Mouse (Mus musculus) myocyte (in vitro differentiated cells): ENCODE results near the gene Npas1. TPM values are rescaled to one million over a fixed set of nuclear protein-coding genes. Genes with fewer than 3 reads are reported as not detected.

Experiments
- H3K27me3 ChIP-seq: one replicate; pipeline ENCODE4 v1.6.1; 2011; ENCODE audit not compliant: control insufficient read depth, insufficient read depth, insufficient read length
- H3K36me3 ChIP-seq: one replicate; pipeline ENCODE4 v1.6.1; 2011; ENCODE audit not compliant: control insufficient read depth, insufficient read depth
- H3K4me2 ChIP-seq: one replicate; pipeline ENCODE4 v1.6.1; 2011; ENCODE audit warnings: low read depth, control low read depth
- H3K4me3 ChIP-seq: one replicate; pipeline ENCODE4 v1.5.1; 2011; ENCODE audit warnings: mild to moderate bottlenecking, control low read depth, moderate library complexity
- H3K79me2 ChIP-seq: one replicate; pipeline ENCODE4 v1.6.1; 2011; ENCODE audit not compliant: control insufficient read depth, insufficient read depth
- H3ac ChIP-seq: one replicate; pipeline ENCODE4 v1.6.1; 2011; ENCODE audit not compliant: control insufficient read depth, insufficient read length
- CEBPB ChIP-seq: IDR thresholded peaks from 2 replicates; pipeline ENCODE4 v1.6.1; 2011; ENCODE audit warnings: mild to moderate bottlenecking, moderate library complexity; ENCODE audit not compliant: poor library complexity, insufficient read depth, severe bottlenecking
- E2F4 ChIP-seq: IDR thresholded peaks from one replicate; pipeline ENCODE4 v1.6.1; 2011; ENCODE audit warnings: mild to moderate bottlenecking, control low read depth, moderate library complexity; ENCODE audit not compliant: insufficient read depth
- MAX ChIP-seq: IDR thresholded peaks from one replicate; pipeline ENCODE4 v1.6.1; 2011; ENCODE audit warnings: low read depth, mild to moderate bottlenecking, control low read depth
- MYOD1 ChIP-seq, 3 experiments: IDR thresholded peaks; one replicate each; pipeline ENCODE4 v1.6.1; 2011; ENCODE audit warnings: control low read depth in 2 of 3, low read depth in 2 of 3, mild to moderate bottlenecking in 2 of 3, moderate library complexity in 1 of 3; ENCODE audit not compliant: insufficient read length in 2 of 3, control insufficient read depth in 1 of 3
- MYOG ChIP-seq, 3 experiments: IDR thresholded peaks; one replicate each; pipeline ENCODE4 v1.6.1; 2011; ENCODE audit warnings: control low read depth in 2 of 3, low read depth in 2 of 3, mild to moderate bottlenecking in 2 of 3; ENCODE audit not compliant: insufficient read length in 2 of 3, control insufficient read depth in 1 of 3, insufficient read depth in 1 of 3
- POLR2A ChIP-seq: IDR thresholded peaks from one replicate; pipeline ENCODE4 v1.6.1; 2011; ENCODE audit warnings: low read depth, mild to moderate bottlenecking, control low read depth, moderate library complexity; ENCODE audit not compliant: insufficient read length
- POLR2AphosphoS2 ChIP-seq: IDR thresholded peaks from one replicate; pipeline ENCODE4 v1.6.1; 2011; ENCODE audit warnings: low read depth, control low read depth; ENCODE audit not compliant: insufficient read length
- REST ChIP-seq: IDR thresholded peaks from one replicate; pipeline ENCODE4 v1.6.1; 2011; ENCODE audit warnings: mild to moderate bottlenecking, control low read depth, moderate library complexity; ENCODE audit not compliant: insufficient read depth, insufficient read length
- SRF ChIP-seq: IDR thresholded peaks from one replicate; pipeline ENCODE4 v1.6.1; 2011; ENCODE audit warnings: low read depth; ENCODE audit not compliant: control insufficient read depth, insufficient read length
- TCF12 ChIP-seq: IDR thresholded peaks from one replicate; pipeline ENCODE4 v1.6.1; 2011; ENCODE audit warnings: mild to moderate bottlenecking, control low read depth; ENCODE audit not compliant: poor library complexity, insufficient read depth, severe bottlenecking
- TCF3 ChIP-seq: IDR thresholded peaks from one replicate; pipeline ENCODE4 v1.6.1; 2011; ENCODE audit warnings: low read depth, control low read depth; ENCODE audit not compliant: insufficient read length
- USF1 ChIP-seq: IDR thresholded peaks from one replicate; pipeline ENCODE4 v1.6.1; 2011; ENCODE audit warnings: low read depth, mild to moderate bottlenecking, control low read depth, moderate library complexity
- polyA plus RNA-seq: library from polyadenylated mRNA; unstranded; fragments of >200 nt; fragmentation: generic; extraction: Trizol; gene quantifications from one replicate; pipeline ENCODE4 v1.2.1, GENCODE M21; 2012; ENCODE audit warnings: missing spikeins

Npas1 gene
- 0.18 TPM for polyA plus RNA-seq

DNA sequence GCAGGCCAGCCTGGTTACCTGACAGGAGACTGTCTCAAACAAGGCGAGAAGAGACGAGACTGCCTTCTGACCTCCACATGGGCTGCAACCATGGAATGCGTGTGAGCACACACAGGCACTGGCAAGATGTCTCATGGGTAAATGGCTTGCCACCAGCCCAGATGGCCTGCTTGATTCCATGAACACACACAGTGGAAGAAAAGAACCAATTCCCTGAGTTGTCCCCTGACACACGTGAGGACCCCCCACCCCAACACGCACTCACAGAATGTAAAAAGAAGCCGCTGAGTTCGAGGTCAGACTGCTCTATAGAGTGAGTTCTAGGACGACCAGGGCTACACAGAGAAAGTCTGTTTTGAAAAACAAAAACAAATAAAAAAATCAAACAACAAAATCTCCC, at the start of gene Npas1:
Gene Npas1, minus strand, starts transcription at position 101 of the 400 bp plus-strand sequence.
- Histone ChIP-seq H3ac (no peak within 1 kb of the TSS), H3K79me2 (no peaks in the 10 kb centered on the region), H3K4me2 (no peak within 1 kb of the TSS), H3K27me3 (peaks cover 65% of the 10 kb centered on the region), H3K36me3 (no peaks in the 10 kb centered on the region), H3K4me3 (no peak within 1 kb of the TSS)
- TF ChIP-seq POLR2A: no peak
- TF ChIP-seq POLR2AphosphoS2: no peak
- no peak for TF ChIP-seq MAX
- no peak for TF ChIP-seq TCF3
- TF ChIP-seq TCF12: no peak
- TF ChIP-seq E2F4: no peak
- TF ChIP-seq USF1: no peak
- TF ChIP-seq REST: no peak
- no peak for TF ChIP-seq SRF
- TF ChIP-seq MYOG (IDR thresholded peaks at IDR 0.05; ENCODE audit: control insufficient read depth in 1 of 3, insufficient read depth in 1 of 3, insufficient read length in 2 of 3, low read depth in 2 of 3): no peak
- TF ChIP-seq MYOD1 (IDR thresholded peaks at IDR 0.05; ENCODE audit: control insufficient read depth in 1 of 3, insufficient read length in 2 of 3, low read depth in 2 of 3): no peak
- no peak for TF ChIP-seq CEBPB

GRCm38 (mm10) chr7:16525995-16526394, 48.5 kb upstream of the Npas1 start:
- Histone ChIP-seq H3K36me3 (no peaks in the 10 kb centered on the region), H3K4me3 (no peak overlapping the region)

GRCm38 (mm10) chr7:16525448-16525847, 47.9 kb upstream of the Npas1 start:
- no peaks in the 10 kb centered on the region for H3K79me2 ChIP-seq
- no peak overlapping the region for H3K4me3 ChIP-seq
- TF ChIP-seq USF1: no peak
- TF ChIP-seq SRF: no peak
- TF ChIP-seq MAX: no peak
- no peak for TF ChIP-seq MYOG (IDR thresholded peaks at IDR 0.05; ENCODE audit: control insufficient read depth in 1 of 3, insufficient read depth in 1 of 3, insufficient read length in 2 of 3, low read depth in 2 of 3)
- TF ChIP-seq REST: no peak
- TF ChIP-seq POLR2AphosphoS2: no peak
- TF ChIP-seq E2F4: no peak
- no peak for TF ChIP-seq MYOD1 (IDR thresholded peaks at IDR 0.05; ENCODE audit: control insufficient read depth in 1 of 3, insufficient read length in 2 of 3, low read depth in 2 of 3)
- no peak for TF ChIP-seq POLR2A
- TF ChIP-seq CEBPB: no peak
- TF ChIP-seq TCF3: no peak
- no peak for TF ChIP-seq TCF12
- no peaks in the 10 kb centered on the region for H3K36me3 ChIP-seq
- no peaks in the 10 kb centered on the region for H3K27me3 ChIP-seq
- no peak overlapping the region for H3K4me2 ChIP-seq
- H3ac ChIP-seq: no peak overlapping the region

More at GRCm38 (mm10) chr7:16525995-16526394, 48.5 kb upstream of the Npas1 start:
- Histone ChIP-seq H3K4me2 (no peak overlapping the region), H3K27me3 (no peaks in the 10 kb centered on the region), H3ac (no peak overlapping the region), H3K79me2 (no peaks in the 10 kb centered on the region)
- TF ChIP-seq TCF3: no peak
- TF ChIP-seq POLR2A: no peak
- TF ChIP-seq CEBPB: no peak
- no peak for TF ChIP-seq POLR2AphosphoS2
- TF ChIP-seq MYOG (IDR thresholded peaks at IDR 0.05; ENCODE audit: control insufficient read depth in 1 of 3, insufficient read depth in 1 of 3, insufficient read length in 2 of 3, low read depth in 2 of 3): no peak
- no peak for TF ChIP-seq MYOD1 (IDR thresholded peaks at IDR 0.05; ENCODE audit: control insufficient read depth in 1 of 3, insufficient read length in 2 of 3, low read depth in 2 of 3)
- no peak for TF ChIP-seq REST
- no peak for TF ChIP-seq USF1
- TF ChIP-seq TCF12: no peak
- TF ChIP-seq E2F4: no peak
- no peak for TF ChIP-seq SRF
- TF ChIP-seq MAX: no peak

GRCm38 (mm10) chr7:16524308-16524707, 46.8 kb upstream of the Npas1 start:
- no peak for TF ChIP-seq POLR2A
- TF ChIP-seq CEBPB: no peak
- no peak for TF ChIP-seq E2F4
- no peak for TF ChIP-seq POLR2AphosphoS2
- Histone ChIP-seq H3K4me3 (no peak overlapping the region), H3K36me3 (no peaks in the 10 kb centered on the region), H3ac (no peak overlapping the region), H3K79me2 (no peaks in the 10 kb centered on the region), H3K4me2 (no peak overlapping the region), H3K27me3 (no peaks in the 10 kb centered on the region)

GRCm38 (mm10) chr7:16519310-16519709, 41.8 kb upstream of the Npas1 start:
- H3K79me2 ChIP-seq: no peaks in the 10 kb centered on the region
- H3K27me3 ChIP-seq: no peaks in the 10 kb centered on the region
- no peak overlapping the region for H3K4me2 ChIP-seq
- no peak for TF ChIP-seq POLR2AphosphoS2
- no peak for TF ChIP-seq CEBPB
- no peak for TF ChIP-seq POLR2A
- no peak for TF ChIP-seq REST
- TF ChIP-seq MYOG (IDR thresholded peaks at IDR 0.05; ENCODE audit: control insufficient read depth in 1 of 3, insufficient read depth in 1 of 3, insufficient read length in 2 of 3, low read depth in 2 of 3): no peak
- TF ChIP-seq MAX: no peak
- TF ChIP-seq MYOD1 (IDR thresholded peaks at IDR 0.05; ENCODE audit: control insufficient read depth in 1 of 3, insufficient read length in 2 of 3, low read depth in 2 of 3): no peak
- no peak for TF ChIP-seq E2F4
- TF ChIP-seq USF1: no peak
- TF ChIP-seq SRF: no peak
- TF ChIP-seq TCF3: no peak
- no peak for TF ChIP-seq TCF12
- no peak overlapping the region for H3K4me3 ChIP-seq
- no peaks in the 10 kb centered on the region for H3K36me3 ChIP-seq
- H3ac ChIP-seq: no peak overlapping the region
